Mouse (Mus musculus) E14TG2a.4 (cell line): ENCODE results near the gene Timm22.

Experiments used
- CTCF ChIP-seq: conservative IDR thresholded peaks from 2 replicates; pipeline ENCODE4 v1.5.1; 2014; ENCODE audit warnings: low read length
- NANOG ChIP-seq: IDR thresholded peaks from 2 replicates; pipeline ENCODE4 v1.6.1; 2014; ENCODE audit warnings: borderline replicate concordance, low read length, mixed read lengths
- POU5F1 ChIP-seq: IDR thresholded peaks from 2 replicates; pipeline ENCODE4 v1.6.1; 2014; ENCODE audit warnings: low read length, borderline replicate concordance

DNA sequence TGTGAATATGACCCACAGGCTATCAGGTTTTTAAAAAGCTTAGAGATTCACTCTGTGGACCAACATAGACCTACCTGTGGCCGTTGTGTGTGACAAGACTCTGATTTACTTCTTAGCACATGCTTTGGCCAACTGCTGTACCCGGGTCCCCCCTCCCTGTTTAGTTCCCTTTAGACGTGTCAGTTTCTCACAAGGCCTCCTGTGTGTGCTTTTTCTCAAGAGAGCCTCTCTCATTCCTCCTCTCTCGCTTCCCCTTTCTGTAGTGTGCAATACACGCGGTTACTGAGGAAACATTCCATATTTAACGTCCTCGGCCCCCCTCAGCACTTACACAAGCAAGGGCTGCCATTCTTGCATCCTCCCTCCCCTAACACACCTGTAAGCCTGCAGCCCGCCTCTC, 52.0 kb downstream of the Timm22 start:
- no peak for TF ChIP-seq CTCF
- no peak for TF ChIP-seq POU5F1
- no peak for TF ChIP-seq NANOG
